Mouse (Mus musculus) MEL (cell line): ENCODE data around the gene P2ry6.

Experiments used
- CTCF ChIP-seq, 3 experiments: IDR thresholded peaks in 2 of 3; conservative IDR thresholded peaks in 1 of 3; 2 replicates each; pipeline ENCODE4 v1.5.1; 2011 to 2012; ENCODE audit warnings: low read length in 3 of 3, low read depth in 2 of 3, mild to moderate bottlenecking in 2 of 3, improper control_type of control experiment in 1 of 3, inconsistent platforms in 1 of 3, mixed read lengths in 1 of 3, moderate library complexity in 1 of 3; ENCODE audit not compliant: control insufficient read depth in 1 of 3, insufficient read depth in 1 of 3, poor library complexity in 1 of 3, severe bottlenecking in 1 of 3
- ELF1 ChIP-seq: IDR thresholded peaks from 2 replicates; pipeline ENCODE4 v1.6.1; 2014; ENCODE audit warnings: low read depth, mild to moderate bottlenecking, inconsistent platforms, low read length, improper control_type of control experiment, moderate library complexity
- EP300 ChIP-seq, 2 experiments: IDR thresholded peaks; 2 replicates each; pipeline ENCODE4 v1.6.1; 2011; ENCODE audit warnings: improper control_type of control experiment in 2 of 2, low read length in 2 of 2, low read depth in 1 of 2, mild to moderate bottlenecking in 1 of 2
- ETS1 ChIP-seq: IDR thresholded peaks from 2 replicates; pipeline ENCODE4 v1.6.1; 2012; ENCODE audit warnings: low read depth, mild to moderate bottlenecking, inconsistent platforms, low read length, improper control_type of control experiment, moderate library complexity
- HCFC1 ChIP-seq: IDR thresholded peaks from 2 replicates; pipeline ENCODE4 v1.6.1; 2012; ENCODE audit warnings: low read depth, mild to moderate bottlenecking, inconsistent platforms, low read length, improper control_type of control experiment, moderate library complexity
- MAZ ChIP-seq: IDR thresholded peaks from 2 replicates; pipeline ENCODE4 v1.6.1; 2012; ENCODE audit warnings: low read depth, mild to moderate bottlenecking, inconsistent platforms, low read length, improper control_type of control experiment
- POLR2A ChIP-seq, 2 experiments: IDR thresholded peaks; 2 replicates each; pipeline ENCODE4 v1.6.1; 2011 to 2012; ENCODE audit warnings: low read length in 2 of 2, mild to moderate bottlenecking in 2 of 2, control low read depth in 1 of 2, improper control_type of control experiment in 1 of 2, low read depth in 1 of 2, moderate library complexity in 1 of 2; ENCODE audit not compliant: control insufficient read depth in 1 of 2, insufficient read depth in 1 of 2, poor library complexity in 1 of 2
- ZC3H11A ChIP-seq: IDR thresholded peaks from 2 replicates; pipeline ENCODE4 v1.6.1; 2012; ENCODE audit warnings: low read depth, mild to moderate bottlenecking, inconsistent platforms, low read length, improper control_type of control experiment

DNA sequence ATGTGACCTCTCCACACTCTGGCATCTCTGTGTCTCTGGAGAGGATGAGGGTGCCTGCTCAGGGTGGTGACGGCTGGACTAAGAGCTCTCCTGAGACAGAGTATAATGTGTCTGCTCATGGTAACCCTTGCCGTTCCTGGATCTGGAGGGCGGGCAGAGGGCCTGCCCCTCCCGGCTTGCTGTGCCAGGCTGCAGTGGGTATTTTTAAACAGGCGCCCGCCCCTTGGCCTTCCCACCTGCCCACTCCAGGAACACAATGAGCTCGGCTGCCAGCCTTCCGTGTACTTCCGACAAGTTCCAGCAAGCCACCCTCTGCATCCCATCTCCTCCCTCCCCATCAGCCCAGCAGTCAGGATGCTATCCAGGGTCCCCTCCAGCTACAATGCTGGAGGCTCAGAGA lies 62.7 kb downstream of the P2ry6 start:
- TF ChIP-seq POLR2A (IDR thresholded peaks at IDR 0.05; ENCODE audit: control insufficient read depth in 1 of 2, insufficient read depth in 1 of 2, low read depth in 1 of 2, low read length in 2 of 2, poor library complexity in 1 of 2) (no peak), MAZ (no peak), CTCF (IDR thresholded peaks at IDR 0.05 in 2 of 3, conservative IDR thresholded peaks at IDR 0.05 in 1 of 3; ENCODE audit: control insufficient read depth in 1 of 3, insufficient read depth in 1 of 3, low read depth in 2 of 3, low read length in 3 of 3, poor library complexity in 1 of 3, severe bottlenecking in 1 of 3) (no peak), ZC3H11A (no peak), ETS1 (no peak), ELF1 (no peak), HCFC1 (no peak), EP300 (IDR thresholded peaks at IDR 0.05; ENCODE audit: low read depth in 1 of 2, low read length in 2 of 2) (no peak)
